Mouse (Mus musculus): Measurements from ENCODE around the gene Sorcs2. TPM values are rescaled to one million over a fixed set of nuclear protein-coding genes. Genes with fewer than 3 reads are reported as not detected.
A peak's percentile ranks its signal among the peaks of the same experiment; 100 is the strongest.

Sorcs2 gene
- polyA plus RNA-seq, 1 experiment from 2014 or later, result 14.8 TPM

DNA sequence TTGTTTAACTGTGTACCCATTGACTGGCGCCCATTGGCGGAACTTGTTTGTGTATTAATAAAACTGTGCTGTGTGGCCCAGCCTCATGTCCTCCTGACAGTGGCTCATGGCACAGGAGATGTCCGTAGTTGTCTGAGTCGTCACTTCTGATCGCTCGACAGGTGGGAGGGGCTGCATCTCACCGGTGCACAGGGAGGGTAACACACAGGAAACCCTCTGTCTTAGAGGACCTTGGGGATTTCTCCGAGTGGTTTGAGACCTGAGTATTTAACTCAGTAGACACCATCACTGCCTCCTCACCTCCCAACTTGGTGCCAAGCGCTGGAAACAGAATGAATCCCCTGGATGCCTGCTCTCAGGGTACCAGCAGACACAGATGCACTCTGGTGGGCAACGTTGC, 394.1 kb downstream of the Sorcs2 start:
- H3K4me1 ChIP-seq, result 0 out of 2 replicates have a peak, but pooled peaks cover 3% of the 10 kb centered on the region
- H3K4me2 ChIP-seq, result no peak overlapping the region
- peaks cover 32% of the 10 kb centered on the region for H3K36me3 ChIP-seq
- H3K27me3 ChIP-seq, result no peaks in the 10 kb centered on the region
- ATAC-seq (ENCODE audit: insufficient number of reproducible peaks, insufficient read depth, low FRiP score, low TSS enrichment, low read depth), result no peak
- no peaks in the 10 kb centered on the region for H3K9me3 ChIP-seq
- no peak overlapping the region for H3K9ac ChIP-seq
- no peak overlapping the region for H3K27ac ChIP-seq
- H3K4me3 ChIP-seq, result no peak overlapping the region
- 78% methylated on average over 10 of the region's 10 CpGs for WGBS

DNA sequence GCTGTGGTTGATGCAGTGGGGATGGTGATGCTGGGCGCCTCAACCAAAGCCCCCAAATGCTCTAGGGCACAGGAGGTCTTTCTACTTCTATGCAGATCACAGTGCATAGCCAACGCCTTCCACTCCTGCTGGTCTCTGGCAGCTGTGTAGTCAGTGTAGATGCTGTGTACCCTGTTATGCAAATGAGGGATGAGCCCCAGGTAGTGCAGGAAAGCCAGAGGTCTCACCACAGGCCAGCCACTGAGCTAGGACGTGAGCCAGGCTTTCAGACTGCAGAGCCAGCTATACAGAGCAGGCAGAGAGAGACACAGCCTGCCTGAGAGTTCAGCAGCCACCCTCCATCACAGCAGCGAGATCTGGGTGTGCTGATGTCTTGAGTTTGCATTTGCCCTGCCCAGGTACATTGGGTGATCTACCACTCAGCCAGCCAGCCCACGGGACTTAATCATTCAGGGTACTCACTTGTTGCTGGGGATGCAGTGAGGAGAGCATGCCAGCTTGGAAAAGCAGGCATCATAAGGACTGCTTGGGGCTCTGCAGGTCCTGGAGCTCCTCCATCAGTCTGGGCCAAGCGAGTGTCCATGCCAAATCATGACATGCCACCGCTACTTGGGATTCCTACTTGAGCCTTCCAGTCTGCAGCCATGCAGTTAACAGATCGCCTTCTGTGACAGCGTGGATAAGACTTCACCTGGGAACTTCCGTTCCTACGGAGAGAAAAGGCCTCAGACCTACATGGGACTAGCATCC, 407.8 kb downstream of the Sorcs2 start:
- no peak for ATAC-seq (ENCODE audit: insufficient number of reproducible peaks, insufficient read depth, low FRiP score, low TSS enrichment, low read depth)
- H3K9ac ChIP-seq, result no peak overlapping the region
- H3K4me3 ChIP-seq, result no peak overlapping the region
- WGBS, result 78% methylated on average over 11 of the region's 11 CpGs
- no peaks in the 10 kb centered on the region for H3K27me3 ChIP-seq
- H3K27ac ChIP-seq, result no peak overlapping the region
- H3K4me2 ChIP-seq, result no peak overlapping the region
- H3K36me3 ChIP-seq, result peaks cover 88% of the 10 kb centered on the region
- no peaks in the 10 kb centered on the region for H3K9me3 ChIP-seq
- no peaks in the 10 kb centered on the region for H3K4me1 ChIP-seq

DNA sequence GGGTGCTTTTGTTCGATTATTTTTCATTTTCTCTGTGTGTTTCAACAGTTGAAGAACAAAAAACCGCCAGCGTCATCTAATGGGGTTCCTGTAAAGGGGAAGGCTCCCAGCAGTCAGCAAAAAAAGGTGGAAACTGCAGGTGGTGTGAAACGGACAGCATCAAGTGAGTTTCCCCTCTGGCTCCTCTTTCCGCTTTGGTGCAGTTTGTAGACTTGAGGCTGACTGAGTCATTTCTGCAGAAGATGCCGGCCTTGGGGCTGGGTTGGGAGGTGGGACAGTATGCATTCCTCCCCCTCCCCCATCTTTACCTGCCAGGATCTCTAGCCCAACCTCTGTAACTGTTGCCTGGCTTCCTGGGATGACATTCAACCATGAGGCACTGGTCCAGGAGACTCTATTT, 408.4 kb downstream of the Sorcs2 start:
- Histone ChIP-seq H3K27me3 (no peaks in the 10 kb centered on the region), H3K4me2 (no peak overlapping the region), H3K36me3 (peaks cover 90% of the 10 kb centered on the region), H3K4me3 (no peak overlapping the region), H3K4me1 (no peaks in the 10 kb centered on the region), H3K27ac (no peak overlapping the region), H3K9ac (no peak overlapping the region), H3K9me3 (no peaks in the 10 kb centered on the region)
- 73% methylated on average over 6 of the region's 6 CpGs for WGBS
- no peak for ATAC-seq (ENCODE audit: insufficient number of reproducible peaks, insufficient read depth, low FRiP score, low TSS enrichment, low read depth)

DNA sequence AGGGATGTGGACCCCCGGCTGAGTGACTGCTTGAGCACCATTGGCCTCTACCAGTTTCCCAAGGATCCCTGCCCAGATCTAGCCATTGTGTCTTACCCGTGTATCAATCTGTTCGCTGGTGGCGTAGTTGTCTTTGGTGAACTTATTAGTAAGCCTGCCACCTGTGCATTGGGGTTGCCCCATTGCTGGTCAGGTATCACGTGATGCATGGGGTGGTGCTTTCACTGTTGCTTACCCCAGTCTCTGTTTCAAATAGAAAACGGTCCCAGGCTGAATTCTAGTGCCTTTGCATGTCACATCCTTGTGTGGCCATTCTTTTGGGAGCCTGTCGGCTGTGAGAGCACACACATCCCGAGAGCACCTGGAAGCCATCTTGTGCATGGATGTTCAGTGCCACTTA, 409.9 kb downstream of the Sorcs2 start:
- 86% methylated on average over 8 of the region's 8 CpGs for WGBS
- no peaks in the 10 kb centered on the region for H3K9me3 ChIP-seq
- H3K4me2 ChIP-seq, result no peak overlapping the region
- no peak overlapping the region for H3K27ac ChIP-seq
- no peaks in the 10 kb centered on the region for H3K4me1 ChIP-seq
- no peak for ATAC-seq (ENCODE audit: insufficient number of reproducible peaks, insufficient read depth, low FRiP score, low TSS enrichment, low read depth)
- peaks cover 90% of the 10 kb centered on the region for H3K36me3 ChIP-seq
- H3K9ac ChIP-seq, result no peak overlapping the region
- no peaks in the 10 kb centered on the region for H3K27me3 ChIP-seq
- no peak overlapping the region for H3K4me3 ChIP-seq

DNA sequence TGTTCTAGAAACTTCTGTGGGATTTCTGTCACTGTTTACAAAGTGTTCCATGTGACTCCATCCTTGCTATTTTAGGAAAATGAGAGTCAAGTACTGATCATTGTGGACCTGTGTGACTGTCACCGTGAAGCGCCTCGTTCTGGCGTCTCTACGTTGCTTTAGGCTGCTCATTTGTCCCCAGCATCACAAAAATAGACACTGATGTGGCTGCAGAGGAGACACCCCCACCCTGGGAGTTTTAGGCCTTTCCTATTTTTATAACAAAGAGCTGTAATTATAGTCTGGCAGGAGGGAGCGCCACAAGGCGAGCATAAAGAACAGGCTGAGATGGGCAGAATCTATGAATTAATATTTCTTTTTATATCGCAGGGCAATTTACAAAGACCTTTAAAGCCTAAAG, 412.3 kb downstream of the Sorcs2 start:
- Histone ChIP-seq H3K4me1 (peaks cover 3% of the 10 kb centered on the region; the same call in 1 of the 2 replicates), H3K4me2 (no peak overlapping the region), H3K9me3 (no peaks in the 10 kb centered on the region), H3K27ac (no peak overlapping the region), H3K9ac (no peak overlapping the region), H3K4me3 (no peak overlapping the region), H3K36me3 (peaks cover 82% of the 10 kb centered on the region), H3K27me3 (no peaks in the 10 kb centered on the region)
- ATAC-seq (ENCODE audit: insufficient number of reproducible peaks, insufficient read depth, low FRiP score, low TSS enrichment, low read depth), result no peak
- WGBS, result 79% methylated on average over 8 of the region's 8 CpGs

DNA sequence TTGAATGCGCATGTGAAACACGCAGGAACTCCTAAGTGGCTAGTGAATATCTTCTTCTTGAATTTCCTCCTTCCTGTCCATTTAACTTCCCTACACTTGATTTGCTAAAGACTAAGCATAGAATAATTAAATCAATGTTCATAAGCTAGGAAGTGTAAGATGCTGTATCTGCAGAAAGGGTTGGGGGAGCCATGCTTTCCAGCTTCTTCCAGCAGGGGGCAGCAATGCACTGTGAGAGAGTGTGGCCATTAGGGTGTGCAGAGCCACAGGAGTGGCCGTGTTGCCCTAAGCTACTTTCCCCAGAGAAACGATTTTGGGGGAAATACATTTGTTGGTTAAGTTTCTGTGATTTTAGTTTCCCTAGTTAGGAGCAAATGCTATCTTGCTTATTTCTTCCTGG, 416.0 kb downstream of the Sorcs2 start:
- H3K4me3 ChIP-seq, result no peak overlapping the region
- no peaks in the 10 kb centered on the region for H3K27me3 ChIP-seq
- peaks cover 68% of the 10 kb centered on the region for H3K36me3 ChIP-seq
- H3K4me1 ChIP-seq, result peaks cover 12% of the 10 kb centered on the region
- no peak overlapping the region for H3K27ac ChIP-seq
- 38% methylated on average over 4 of the region's 4 CpGs for WGBS
- no peak for ATAC-seq (ENCODE audit: insufficient number of reproducible peaks, insufficient read depth, low FRiP score, low TSS enrichment, low read depth)
- no peak overlapping the region for H3K4me2 ChIP-seq
- no peak overlapping the region for H3K9ac ChIP-seq
- no peaks in the 10 kb centered on the region for H3K9me3 ChIP-seq

DNA sequence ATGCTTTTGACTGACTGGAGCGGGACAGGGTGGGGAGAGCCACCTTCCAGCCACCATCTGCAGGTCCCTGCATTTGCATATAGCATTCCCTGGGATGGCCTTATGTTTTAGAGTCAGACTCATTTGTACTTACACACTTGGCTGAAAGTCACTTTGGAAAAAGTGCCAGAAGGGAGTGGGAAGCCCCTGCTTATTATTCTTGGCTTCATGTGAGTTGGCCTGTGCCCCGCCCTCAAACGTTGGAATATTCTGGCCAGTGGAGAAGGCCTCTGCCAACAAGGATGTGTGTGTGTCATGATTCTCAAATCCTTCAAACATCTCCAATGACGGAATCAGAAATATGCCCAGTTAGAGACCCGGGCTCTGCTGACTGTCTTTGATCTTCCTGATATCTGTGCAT, 416.6 kb downstream of the Sorcs2 start:
- 88% methylated on average over 5 of the region's 5 CpGs for WGBS
- H3K27me3 ChIP-seq, result no peaks in the 10 kb centered on the region
- ATAC-seq (ENCODE audit: insufficient number of reproducible peaks, insufficient read depth, low FRiP score, low TSS enrichment, low read depth), result no peak
- no peak overlapping the region for H3K4me2 ChIP-seq
- no peak overlapping the region for H3K4me3 ChIP-seq
- H3K36me3 ChIP-seq, result peaks cover 68% of the 10 kb centered on the region
- H3K9ac ChIP-seq, result no peak overlapping the region
- peaks cover 12% of the 10 kb centered on the region for H3K4me1 ChIP-seq
- H3K27ac ChIP-seq, result no peak overlapping the region
- no peaks in the 10 kb centered on the region for H3K9me3 ChIP-seq

DNA sequence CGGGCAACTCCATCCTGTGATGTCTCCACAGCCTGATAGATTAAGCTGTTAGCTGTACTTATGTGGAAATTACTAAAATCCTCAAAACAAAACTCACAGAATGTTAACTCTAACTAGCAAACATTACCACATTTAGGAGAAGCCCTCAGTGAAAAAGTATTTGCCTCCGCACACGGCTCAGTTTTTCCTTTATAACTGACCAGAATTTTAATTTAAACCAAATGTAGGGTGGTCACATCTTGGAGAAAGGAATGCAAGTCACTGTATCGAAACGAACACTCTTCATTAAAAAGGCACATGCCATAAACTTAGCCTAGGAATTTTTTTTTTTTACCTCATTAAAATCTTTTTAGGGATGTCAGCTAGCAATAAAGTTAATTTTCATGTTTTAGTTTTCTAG, 417.4 kb downstream of the Sorcs2 start:
- Histone ChIP-seq H3K36me3 (peaks cover 64% of the 10 kb centered on the region), H3K9ac (no peak overlapping the region), H3K4me2 (no peak overlapping the region), H3K4me1 (peaks cover 12% of the 10 kb centered on the region), H3K9me3 (no peaks in the 10 kb centered on the region), H3K4me3 (no peak overlapping the region), H3K27me3 (no peaks in the 10 kb centered on the region), H3K27ac (peak overlapping the region; percentile 52; the same call in 1 of the 2 replicates)
- WGBS, result 34% methylated on average over 5 of the region's 5 CpGs
- ATAC-seq (ENCODE audit: insufficient number of reproducible peaks, insufficient read depth, low FRiP score, low TSS enrichment, low read depth), result no peak

DNA sequence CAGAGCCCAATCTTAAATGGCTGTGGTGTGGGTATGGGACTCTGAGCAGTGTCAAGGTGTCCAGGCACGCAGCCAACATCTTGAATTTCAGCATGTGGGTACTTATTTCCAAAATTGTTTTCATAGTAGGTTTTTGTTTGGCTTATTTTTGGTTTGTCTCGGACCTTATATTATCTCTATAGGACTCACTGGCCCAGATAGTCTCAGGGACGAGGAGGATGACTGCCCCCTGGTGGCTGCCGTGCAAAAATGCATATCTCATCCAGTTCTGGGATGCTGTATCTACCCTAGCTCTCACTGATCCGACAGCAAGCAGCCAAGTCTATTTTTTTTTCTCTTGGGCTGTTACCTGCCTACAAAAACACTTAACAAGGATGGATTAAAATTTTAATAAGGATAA, 422.3 kb downstream of the Sorcs2 start:
- Histone ChIP-seq H3K36me3 (peaks cover 49% of the 10 kb centered on the region), H3K27ac (no peak overlapping the region), H3K4me3 (no peak overlapping the region), H3K4me2 (no peak overlapping the region), H3K9me3 (no peaks in the 10 kb centered on the region), H3K9ac (no peak overlapping the region), H3K27me3 (no peaks in the 10 kb centered on the region), H3K4me1 (peaks cover 37% of the 10 kb centered on the region)
- no peak for ATAC-seq (ENCODE audit: insufficient number of reproducible peaks, insufficient read depth, low FRiP score, low TSS enrichment, low read depth)
- WGBS, result 13% methylated on average over 5 of the region's 5 CpGs

DNA sequence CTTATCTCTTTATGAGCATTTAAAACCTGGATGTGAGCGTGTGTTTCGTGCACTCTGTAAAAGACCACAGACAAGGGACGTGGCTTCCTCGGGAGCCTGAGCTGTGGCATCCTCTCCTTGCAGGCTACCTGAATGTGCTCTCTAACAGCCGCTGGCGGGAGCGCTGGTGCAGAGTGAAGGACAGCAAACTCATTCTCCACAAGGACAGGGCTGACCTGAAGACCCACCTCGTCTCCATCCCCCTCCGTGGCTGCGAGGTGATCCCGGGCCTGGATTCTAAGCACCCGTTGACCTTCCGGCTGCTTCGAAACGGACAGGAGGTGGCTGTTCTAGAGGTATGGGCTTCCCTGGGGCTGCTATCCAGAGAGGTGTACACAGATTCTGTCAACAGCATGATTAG, 423.7 kb downstream of the Sorcs2 start:
- Histone ChIP-seq H3K4me2 (no peak overlapping the region), H3K9ac (no peak overlapping the region; the same call in 1 of the 2 replicates), H3K27ac (peak overlapping the region; percentile 29), H3K4me3 (no peak overlapping the region), H3K4me1 (peaks cover 29% of the 10 kb centered on the region), H3K27me3 (no peaks in the 10 kb centered on the region), H3K9me3 (no peaks in the 10 kb centered on the region), H3K36me3 (peaks cover 61% of the 10 kb centered on the region)
- ATAC-seq (ENCODE audit: insufficient number of reproducible peaks, insufficient read depth, low FRiP score, low TSS enrichment, low read depth), result no peak
- WGBS, result 89% methylated on average over 15 of the region's 15 CpGs

DNA sequence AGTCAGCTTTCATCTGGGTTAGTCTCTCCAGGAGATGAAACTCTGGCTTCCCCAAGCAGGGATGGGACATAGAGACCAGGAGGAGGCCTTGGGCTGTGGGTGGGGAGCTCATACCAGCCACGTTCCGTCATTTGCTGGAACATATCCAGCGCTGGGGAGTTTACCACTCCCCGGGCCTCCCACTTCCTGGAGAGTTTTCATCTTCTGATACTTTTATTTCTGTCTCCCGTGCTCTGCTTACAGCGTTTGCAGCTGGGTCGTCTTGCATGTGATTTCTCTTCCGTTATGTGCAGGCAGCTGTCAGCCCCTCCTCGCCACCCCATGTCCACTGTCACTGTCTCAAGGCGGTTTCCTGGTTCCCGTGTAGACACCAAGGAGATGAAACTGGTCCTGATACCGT, 424.1 kb downstream of the Sorcs2 start:
- Histone ChIP-seq H3K4me2 (no peak overlapping the region), H3K27ac (peak overlapping the region; percentile 29)
- ATAC-seq (ENCODE audit: insufficient number of reproducible peaks, insufficient read depth, low FRiP score, low TSS enrichment, low read depth), result no peak

DNA sequence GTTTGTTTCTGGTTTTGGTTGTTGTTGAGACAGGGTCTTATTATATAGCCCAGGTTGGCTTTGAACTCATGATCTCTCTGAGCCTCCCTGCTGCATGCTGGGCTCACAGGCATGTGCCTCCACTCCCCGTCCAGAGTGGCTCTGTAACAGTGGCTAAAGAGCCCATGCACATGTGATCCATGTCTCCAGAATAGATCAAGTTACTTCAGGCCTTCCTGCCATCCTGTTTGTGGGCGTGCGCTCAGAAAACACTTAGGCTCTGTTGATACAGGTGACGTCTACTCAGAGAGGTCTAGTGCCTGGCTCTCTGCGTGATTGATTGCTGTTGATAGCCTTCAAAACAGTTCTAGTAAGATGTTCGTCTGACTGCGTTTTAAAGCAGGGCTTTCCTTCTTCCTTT, 425.2 kb downstream of the Sorcs2 start:
- ATAC-seq (ENCODE audit: insufficient number of reproducible peaks, insufficient read depth, low FRiP score, low TSS enrichment, low read depth), result no peak
- Histone ChIP-seq H3K36me3 (peaks cover 63% of the 10 kb centered on the region), H3K9ac (no peak overlapping the region), H3K4me1 (peaks cover 29% of the 10 kb centered on the region), H3K27me3 (no peaks in the 10 kb centered on the region), H3K4me3 (no peak overlapping the region), H3K27ac (peak overlapping the region; percentile 1; the same call in 1 of the 2 replicates), H3K4me2 (no peak overlapping the region), H3K9me3 (no peaks in the 10 kb centered on the region)
- WGBS, result 51% methylated on average over 7 of the region's 7 CpGs

More for the DNA sequence above, 424.1 kb downstream of the Sorcs2 start:
- Histone ChIP-seq H3K9me3 (no peaks in the 10 kb centered on the region), H3K4me3 (no peak overlapping the region), H3K9ac (no peak overlapping the region; the same call in 1 of the 2 replicates), H3K4me1 (peaks cover 29% of the 10 kb centered on the region), H3K36me3 (peaks cover 61% of the 10 kb centered on the region), H3K27me3 (no peaks in the 10 kb centered on the region)
- WGBS, result 61% methylated on average over 12 of the region's 12 CpGs

Measured in embryonic facial prominence, embryonic 13.5 days (tissue).